8 mouse cellular contexts compared by ENCODE assay signal in genomic region chr17:26938731-26939130, GRCm38 (mm10). TPM values are rescaled to one million over a fixed set of nuclear protein-coding genes. Genes with fewer than 3 reads are reported as not detected.
A peak's percentile ranks its signal among the peaks of the same experiment; 100 is the strongest.
DNase-seq lines count a peak whose midpoint lies in the region; ATAC-seq and TF ChIP-seq lines count a peak whose summit lies in the region.

No protein-coding gene starts in this region.

- no peak for TF ChIP-seq POLR2A in cerebellum, adult 2 months (IDR thresholded peaks at IDR 0.05; ENCODE audit: borderline replicate concordance, insufficient read depth, low read length)

- H3K27ac ChIP-seq in kidney, embryonic 14.5 days (ENCODE audit: low read depth, low read length) = peak overlapping the region; percentile 84
- H3K27ac ChIP-seq in cerebellum, adult 2 months (ENCODE audit: insufficient read depth, low read length) = 0 out of 2 replicates have a peak overlapping the region, but pooled peaks have one; percentile 6
- peak overlapping the region; percentile 60; the same call in 1 of the 2 replicates for H3K27ac ChIP-seq in forebrain, postnatal 0 days (ENCODE audit: low read depth, low read length)
- H3K27ac ChIP-seq in liver, embryonic 14.5 days = peak overlapping the region; percentile 30
- H3K27ac ChIP-seq in stomach, postnatal 0 days (replicated peaks) = peak overlapping the region; percentile 87

- H3K9ac ChIP-seq in kidney, embryonic 14.5 days (ENCODE audit: low read depth, low read length) = peak overlapping the region; percentile 81
- H3K9ac ChIP-seq in forebrain, postnatal 0 days = peak overlapping the region; percentile 45
- H3K9ac ChIP-seq in liver, embryonic 14.5 days (replicated peaks) = peak overlapping the region; percentile 73
- peak overlapping the region; percentile 61 for H3K9ac ChIP-seq in stomach, postnatal 0 days (ENCODE audit: low read length)

- 0 out of 2 replicates have a peak, but pooled peaks have one; percentile 0 for ATAC-seq in kidney, embryonic 14.5 days (ENCODE audit: low FRiP score, low TSS enrichment)
- ATAC-seq in forebrain, postnatal 0 days = no peak
- ATAC-seq in liver, embryonic 14.5 days (ENCODE audit: insufficient read depth) = no peak
- no peak for ATAC-seq in stomach, postnatal 0 days (ENCODE audit: low FRiP score, low TSS enrichment)

- no peak for DNase-seq in kidney, adult 11 months
- DNase-seq in cerebellum, adult 2 months = peak; percentile 47 to 55
- DNase-seq in forebrain, postnatal 0 days = no peak
- DNase-seq in liver, embryonic 14.5 days (ENCODE audit: low read depth in 3 of 3, low spot score in 3 of 3) = no peak
- DNase-seq in stomach, postnatal 0 days (ENCODE audit: low spot score) = no peak
- no peak for DNase-seq in adipocyte (ENCODE audit: low spot score)
- DNase-seq in gastrocnemius, postnatal 36 days = no peak

- WGBS in kidney, embryonic 14.5 days = 0% methylated on average over 22 of the region's 22 CpGs
- under 1% methylated on average over 22 of the region's 22 CpGs for WGBS in cerebellum, adult 2 months
- 2% methylated on average over 22 of the region's 22 CpGs for WGBS in forebrain, postnatal 0 days
- WGBS in liver, embryonic 14.5 days (ENCODE audit: insufficient replicate concordance) = under 1% methylated on average over 22 of the region's 22 CpGs
- WGBS in stomach, postnatal 0 days = 0% methylated on average over 22 of the region's 22 CpGs

- no peaks in the 10 kb centered on the region for H3K27me3 ChIP-seq in kidney, embryonic 14.5 days (ENCODE audit: control insufficient read depth, insufficient read depth, low read length)
- H3K27me3 ChIP-seq in cerebellum, adult 2 months (ENCODE audit: control insufficient read depth, insufficient read depth, low read length) = no peaks in the 10 kb centered on the region
- no peaks in the 10 kb centered on the region for H3K27me3 ChIP-seq in forebrain, postnatal 0 days (ENCODE audit: insufficient read depth, low read length)
- H3K27me3 ChIP-seq in liver, embryonic 14.5 days (ENCODE audit: control insufficient read depth, insufficient read depth, low read length) = no peaks in the 10 kb centered on the region
- H3K27me3 ChIP-seq in stomach, postnatal 0 days (ENCODE audit: control insufficient read depth, insufficient read depth, low read length) = no peaks in the 10 kb centered on the region

- intact Hi-C loops in gastrocnemius, postnatal 36 days (cut with DNase I) = loop anchor here (10.0 kb wide), 1 partner anchor 266 kb away; the partner anchor contains the start of gene Lemd2

- TF ChIP-seq CTCF in cerebellum, adult 2 months (IDR thresholded peaks at IDR 0.05; ENCODE audit: borderline replicate concordance, insufficient read depth, low read depth, low read length) = no peak
- no peak for TF ChIP-seq CTCF in forebrain, postnatal 0 days (IDR thresholded peaks at IDR 0.05; ENCODE audit: low read depth)
- no peak for TF ChIP-seq CTCF in liver, embryonic 14.5 days (IDR thresholded peaks at IDR 0.05; ENCODE audit: low read depth)
- TF ChIP-seq CTCF in stomach, postnatal 0 days (IDR thresholded peaks at IDR 0.05; ENCODE audit: low read depth) = no peak

- peak overlapping the region; percentile 81 for H3K4me3 ChIP-seq in kidney, embryonic 14.5 days (ENCODE audit: low read length)
- peak overlapping the region; percentile 62 for H3K4me3 ChIP-seq in cerebellum, adult 2 months (replicated peaks; ENCODE audit: insufficient read depth, low read depth, low read length)
- peak overlapping the region; percentile 47 for H3K4me3 ChIP-seq in forebrain, postnatal 0 days (ENCODE audit: low read depth, low read length)
- H3K4me3 ChIP-seq in liver, embryonic 14.5 days (ENCODE audit: insufficient read depth in 1 of 2, low read depth in 2 of 2, low read length in 2 of 2) = peak overlapping the region; percentile 63 to 71
- peak overlapping the region; percentile 48 for H3K4me3 ChIP-seq in stomach, postnatal 0 days (ENCODE audit: low read depth, low read length)

- H3K9me3 ChIP-seq in kidney, embryonic 14.5 days (ENCODE audit: control insufficient read depth, low read length) = no peaks in the 10 kb centered on the region
- no peaks in the 10 kb centered on the region for H3K9me3 ChIP-seq in forebrain, postnatal 0 days (ENCODE audit: low read length)
- H3K9me3 ChIP-seq in liver, embryonic 14.5 days (ENCODE audit: control insufficient read depth, low read length) = no peaks in the 10 kb centered on the region
- no peaks in the 10 kb centered on the region for H3K9me3 ChIP-seq in stomach, postnatal 0 days (ENCODE audit: control insufficient read depth, low read length)

- peaks cover 31% of the 10 kb centered on the region for H3K4me1 ChIP-seq in kidney, embryonic 14.5 days (ENCODE audit: control insufficient read depth, insufficient read depth, low read length)
- H3K4me1 ChIP-seq in cerebellum, adult 2 months (ENCODE audit: control insufficient read depth, insufficient read depth, low read length) = peaks cover 10% of the 10 kb centered on the region; the same call in 1 of the 2 replicates
- peaks cover 14% of the 10 kb centered on the region for H3K4me1 ChIP-seq in forebrain, postnatal 0 days (ENCODE audit: insufficient read depth)
- peaks cover 16 to 18% of the 10 kb centered on the region in 2 experiments for H3K4me1 ChIP-seq in liver, embryonic 14.5 days (replicated peaks; ENCODE audit: control insufficient read depth in 2 of 2, insufficient read depth in 2 of 2, low read length in 1 of 2)
- H3K4me1 ChIP-seq in stomach, postnatal 0 days (replicated peaks; ENCODE audit: control insufficient read depth, insufficient read depth) = peaks cover 5% of the 10 kb centered on the region

- TF ChIP-seq EP300 in liver, embryonic 14.5 days (IDR thresholded peaks at IDR 0.05; ENCODE audit: low read depth) = no peak
- TF ChIP-seq EP300 in stomach, postnatal 0 days (optimal IDR thresholded peaks at IDR 0.05) = no peak

- peak overlapping the region; percentile 90 for H3K4me2 ChIP-seq in kidney, embryonic 14.5 days (replicated peaks; ENCODE audit: low read depth, low read length)
- peak overlapping the region; percentile 97 for H3K4me2 ChIP-seq in forebrain, postnatal 0 days (ENCODE audit: low read depth)
- peak overlapping the region; percentile 86 for H3K4me2 ChIP-seq in liver, embryonic 14.5 days (ENCODE audit: low read depth)
- peak overlapping the region; percentile 70 for H3K4me2 ChIP-seq in stomach, postnatal 0 days (replicated peaks; ENCODE audit: low read depth)

- peaks cover 30% of the 10 kb centered on the region for H3K36me3 ChIP-seq in kidney, embryonic 14.5 days (ENCODE audit: control insufficient read depth, insufficient read depth, low read length)
- peaks cover 26% of the 10 kb centered on the region for H3K36me3 ChIP-seq in forebrain, postnatal 0 days (ENCODE audit: insufficient read depth)
- peaks cover 7% of the 10 kb centered on the region for H3K36me3 ChIP-seq in liver, embryonic 14.5 days (replicated peaks; ENCODE audit: control insufficient read depth, insufficient read depth, low read depth)
- no peaks in the 10 kb centered on the region; the same call in 1 of the 2 replicates for H3K36me3 ChIP-seq in stomach, postnatal 0 days (ENCODE audit: control insufficient read depth, insufficient read depth, low read length)

RNA-seq across cellular contexts. Expression of gene Cuta, which starts 0.6 kb away (rescaled TPM):
- 164 and 182 TPM in 2 replicates for polyA plus RNA-seq in kidney, embryonic 14.5 days (2014; fragmentation: Nextera tagmentation; extraction: Ambion mirVana)
- polyA plus RNA-seq in cerebellum, adult 2 months (2012; rRNA removed) = 176 and 187 TPM in 2 replicates
- 44.4 and 44.9 TPM in 2 replicates for total RNA-seq in forebrain, postnatal 0 days (2014; rRNA removed)
- 147 and 158 TPM in 2 replicates for polyA plus RNA-seq in forebrain, postnatal 0 days (2015; fragmentation: Nextera tagmentation; extraction: Ambion mirVana)
- 53.0 and 53.5 TPM in 2 replicates for polyA plus RNA-seq in liver, embryonic 14.5 days (2012; rRNA removed)
- 82.5 and 86.8 TPM in 2 replicates for polyA plus RNA-seq in liver, embryonic 14.5 days (2014; fragmentation: Nextera tagmentation; extraction: Ambion mirVana)
- polyA plus RNA-seq in stomach, postnatal 0 days (2015; fragmentation: Nextera tagmentation; extraction: Ambion mirVana) = 157 and 163 TPM in 2 replicates
- 10 to 100 TPM; 82.8 to 91.1 TPM for total RNA-seq in gastrocnemius, postnatal 36 days (2021)

RNA-seq across cellular contexts. Expression of gene Syngap1, which starts 2.3 kb away (rescaled TPM):
- 2.6 and 3.5 TPM in 2 replicates for polyA plus RNA-seq in kidney, embryonic 14.5 days (2014; fragmentation: Nextera tagmentation; extraction: Ambion mirVana)
- 55.9 and 62.5 TPM in 2 replicates for polyA plus RNA-seq in cerebellum, adult 2 months (2012; rRNA removed)
- 84.2 and 85.2 TPM in 2 replicates for total RNA-seq in forebrain, postnatal 0 days (2014; rRNA removed)
- 3.1 and 5.0 TPM in 2 replicates for polyA plus RNA-seq in forebrain, postnatal 0 days (2015; fragmentation: Nextera tagmentation; extraction: Ambion mirVana)
- polyA plus RNA-seq in liver, embryonic 14.5 days (2012; rRNA removed) = 3.4 TPM in 2 replicates
- 0.08 and 0.13 TPM in 2 replicates for polyA plus RNA-seq in liver, embryonic 14.5 days (2014; fragmentation: Nextera tagmentation; extraction: Ambion mirVana)
- 0.61 and 0.70 TPM in 2 replicates for polyA plus RNA-seq in stomach, postnatal 0 days (2015; fragmentation: Nextera tagmentation; extraction: Ambion mirVana)
- 1 to 10 TPM; 3.4 to 3.5 TPM for total RNA-seq in gastrocnemius, postnatal 36 days (2021)

RNA-seq across cellular contexts. Expression of gene Phf1, which starts 5.9 kb away (rescaled TPM):
- polyA plus RNA-seq in kidney, embryonic 14.5 days (2014; fragmentation: Nextera tagmentation; extraction: Ambion mirVana) = 6.0 TPM in 2 replicates
- polyA plus RNA-seq in cerebellum, adult 2 months (2012; rRNA removed) = 57.8 and 60.8 TPM in 2 replicates
- total RNA-seq in forebrain, postnatal 0 days (2014; rRNA removed) = 35.4 and 38.9 TPM in 2 replicates
- polyA plus RNA-seq in forebrain, postnatal 0 days (2015; fragmentation: Nextera tagmentation; extraction: Ambion mirVana) = 20.4 and 24.1 TPM in 2 replicates
- polyA plus RNA-seq in liver, embryonic 14.5 days (2012; rRNA removed) = 6.3 and 6.4 TPM in 2 replicates
- 0.94 and 1.7 TPM in 2 replicates for polyA plus RNA-seq in liver, embryonic 14.5 days (2014; fragmentation: Nextera tagmentation; extraction: Ambion mirVana)
- 4.7 and 5.8 TPM in 2 replicates for polyA plus RNA-seq in stomach, postnatal 0 days (2015; fragmentation: Nextera tagmentation; extraction: Ambion mirVana)
- total RNA-seq in gastrocnemius, postnatal 36 days (2021) = 1 to 10 TPM; 5.8 to 6.3 TPM

RNA-seq across cellular contexts. Expression of gene Kifc5b, which starts 21.8 kb away (rescaled TPM):
- polyA plus RNA-seq in kidney, embryonic 14.5 days (2014; fragmentation: Nextera tagmentation; extraction: Ambion mirVana) = 6.9 and 11.2 TPM in 2 replicates
- polyA plus RNA-seq in cerebellum, adult 2 months (2012; rRNA removed) = 5.9 and 6.6 TPM in 2 replicates
- total RNA-seq in forebrain, postnatal 0 days (2014; rRNA removed) = 1.0 and 3.3 TPM in 2 replicates
- 0.74 and 1.5 TPM in 2 replicates for polyA plus RNA-seq in forebrain, postnatal 0 days (2015; fragmentation: Nextera tagmentation; extraction: Ambion mirVana)
- 12.2 and 13.8 TPM in 2 replicates for polyA plus RNA-seq in liver, embryonic 14.5 days (2012; rRNA removed)
- 2.7 and 3.3 TPM in 2 replicates for polyA plus RNA-seq in liver, embryonic 14.5 days (2014; fragmentation: Nextera tagmentation; extraction: Ambion mirVana)
- 1.5 and 1.6 TPM in 2 replicates for polyA plus RNA-seq in stomach, postnatal 0 days (2015; fragmentation: Nextera tagmentation; extraction: Ambion mirVana)
- under 1 TPM; 0.49 to 0.64 TPM for total RNA-seq in gastrocnemius, postnatal 36 days (2021)

RNA-seq across cellular contexts. Expression of gene Zbtb9, which starts 34.2 kb away (rescaled TPM):
- polyA plus RNA-seq in kidney, embryonic 14.5 days (2014; fragmentation: Nextera tagmentation; extraction: Ambion mirVana) = 6.3 and 12.8 TPM in 2 replicates
- 13.9 and 14.7 TPM in 2 replicates for polyA plus RNA-seq in cerebellum, adult 2 months (2012; rRNA removed)
- total RNA-seq in forebrain, postnatal 0 days (2014; rRNA removed) = 20.9 and 22.5 TPM in 2 replicates
- polyA plus RNA-seq in forebrain, postnatal 0 days (2015; fragmentation: Nextera tagmentation; extraction: Ambion mirVana) = 4.2 and 6.8 TPM in 2 replicates
- polyA plus RNA-seq in liver, embryonic 14.5 days (2012; rRNA removed) = 3.1 and 4.0 TPM in 2 replicates
- 2.6 and 3.4 TPM in 2 replicates for polyA plus RNA-seq in liver, embryonic 14.5 days (2014; fragmentation: Nextera tagmentation; extraction: Ambion mirVana)
- 6.9 and 7.8 TPM in 2 replicates for polyA plus RNA-seq in stomach, postnatal 0 days (2015; fragmentation: Nextera tagmentation; extraction: Ambion mirVana)
- under 1 TPM in 1 of 2 experiments, not detected in 1; 0.94 TPM for total RNA-seq in gastrocnemius, postnatal 36 days (2021)

Comparison
In these comparisons a context has a peak if more than half of its experiments do, and no peak if none do; other contexts are left out.
1. H3K27ac ChIP-seq: peak in every context shown above with its lines; median percentile 87 in stomach, postnatal 0 days; 84 in kidney, embryonic 14.5 days; 60 in forebrain, postnatal 0 days; 30 in liver, embryonic 14.5 days; 6 in cerebellum, adult 2 months.
2. DNase-seq: peak in cerebellum, adult 2 months (2 of 2); none in kidney, adult 11 months (single experiment), forebrain, postnatal 0 days (single experiment), liver, embryonic 14.5 days (0 of 3), stomach, postnatal 0 days (single experiment), adipocyte (single experiment) and gastrocnemius, postnatal 36 days (0 of 2).
3. Peak in every context shown above with its lines, with median percentiles within 50 percentile points of each other: H3K4me2 ChIP-seq, H3K4me3 ChIP-seq and H3K9ac ChIP-seq.